Mouse (Mus musculus): ENCODE measurements at regions not wholly inside any gene's neighbourhood (a gene's known extent, or its start where the extent isn't known, plus 50 kb on each side); places are given as distances from the start of the nearest gene placed in this dataset.
"Not testable (repeated sequence)": the region's sequence is repeated elsewhere in the genome, so short reads cannot be mapped to it uniquely, and the experiment has no call there.

- no peak for DNase-seq
Measured at GRCm38 (mm10) chr6:84310635-84311241, 283.0 kb downstream of the Cyp26b1 start.

GRCm38 (mm10) chr6:84307556-84307955, 286.2 kb downstream of the Cyp26b1 start:
- no peak for DNase-seq

GRCm38 (mm10) chr6:84306585-84306984, 287.1 kb downstream of the Cyp26b1 start:
- no peak for DNase-seq

GRCm38 (mm10) chr6:84305093-84305492, 288.6 kb downstream of the Cyp26b1 start:
- DNase-seq: no peak

- not testable (repeated sequence) for DNase-seq
Measured at GRCm38 (mm10) chr6:84302916-84303315, 290.8 kb downstream of the Cyp26b1 start.

GRCm38 (mm10) chr6:84299936-84300335, 291.5 kb downstream of the Dysf start:
- no peak for DNase-seq

- DNase-seq: no peak
Measured at GRCm38 (mm10) chr6:84299146-84299545, 290.8 kb downstream of the Dysf start.

GRCm38 (mm10) chr6:84273907-84274306, 265.5 kb downstream of the Dysf start:
- not testable (repeated sequence) for DNase-seq

GRCm38 (mm10) chr6:84272520-84273311, 264.3 kb downstream of the Dysf start:
- DNase-seq: no peak

- DNase-seq: no peak
Measured at GRCm38 (mm10) chr6:84271966-84272365, 263.6 kb downstream of the Dysf start.

GRCm38 (mm10) chr6:84271441-84271840, 263.1 kb downstream of the Dysf start:
- DNase-seq: no peak

- no peak for DNase-seq
Measured at GRCm38 (mm10) chr6:84270518-84271165, 262.3 kb downstream of the Dysf start.

GRCm38 (mm10) chr6:84269478-84269877, 261.1 kb downstream of the Dysf start:
- DNase-seq: no peak

- DNase-seq: no peak
Measured at GRCm38 (mm10) chr6:84269023-84269422, 260.6 kb downstream of the Dysf start.

- no peak for DNase-seq
Measured at GRCm38 (mm10) chr6:84268111-84268510, 259.7 kb downstream of the Dysf start.

- no peak for DNase-seq
Measured at GRCm38 (mm10) chr6:84267526-84267925, 259.1 kb downstream of the Dysf start.

- DNase-seq: no peak
Measured at GRCm38 (mm10) chr6:84266736-84267135, 258.3 kb downstream of the Dysf start.

GRCm38 (mm10) chr6:84264681-84265080, 256.3 kb downstream of the Dysf start:
- no peak for DNase-seq

GRCm38 (mm10) chr6:84263686-84264085, 255.3 kb downstream of the Dysf start:
- DNase-seq: no peak

- DNase-seq: no peak
Measured at GRCm38 (mm10) chr6:84262766-84263165, 254.4 kb downstream of the Dysf start.

GRCm38 (mm10) chr6:84261483-84261882, 253.1 kb downstream of the Dysf start:
- no peak for DNase-seq

All from cerebellum, adult 9-10 months (tissue).